Mouse (Mus musculus) limb, embryonic 10.5 days (tissue): ENCODE measurements around the gene Rfx4. TPM values are rescaled to one million over a fixed set of nuclear protein-coding genes. Genes with fewer than 3 reads are reported as not detected.

Source experiments
- DNase-seq: peaks from one replicate; pipeline ENCODE4 v3.0.0-alpha.2; 2017; ENCODE audit warnings: low spot score
- H3K27ac ChIP-seq: fragments of 300-500 bp; sonication (generic); 2 replicates; pipeline ENCODE4 v1.5.1; 2016; ENCODE audit warnings: mild to moderate bottlenecking
- H3K27me3 ChIP-seq: fragments of 300-500 bp; sonication (generic); 2 replicates; pipeline ENCODE4 v1.6.1; 2016; ENCODE audit warnings: low read depth, mild to moderate bottlenecking; ENCODE audit not compliant: poor library complexity, severe bottlenecking
- H3K36me3 ChIP-seq: fragments of 300-500 bp; sonication (generic); 2 replicates; pipeline ENCODE4 v1.6.1; 2016; ENCODE audit warnings: mild to moderate bottlenecking, moderate library complexity
- H3K4me1 ChIP-seq: fragments of 300-500 bp; sonication (generic); 2 replicates; pipeline ENCODE4 v1.6.1; 2016
- H3K4me3 ChIP-seq: fragments of 300-500 bp; sonication (generic); 2 replicates; pipeline ENCODE4 v1.5.1; 2016; ENCODE audit warnings: mild to moderate bottlenecking, moderate library complexity
- H3K9me3 ChIP-seq: fragments of 300-500 bp; sonication (generic); replicated peaks from 2 replicates; pipeline ENCODE4 v1.6.1; 2016; ENCODE audit warnings: mild to moderate bottlenecking
- WGBS: fragments of 180-500 bp; shearing (Covaris S2); methylation state at CpG from one replicate; pipeline ENCODE4 v1.1.7; 2016; 5-methylcytosine and 5-hydroxymethylcytosine counted together
- polyA plus RNA-seq: library from polyadenylated mRNA; unstranded; fragments of >200 nt; fragmentation: Nextera tagmentation; extraction: Ambion mirVana; gene quantifications from 2 replicates; pipeline ENCODE4 v1.2.1, GENCODE M21; 2016

Rfx4 gene
- polyA plus RNA-seq, 1 experiment from 2014 or later, result not detected

DNA sequence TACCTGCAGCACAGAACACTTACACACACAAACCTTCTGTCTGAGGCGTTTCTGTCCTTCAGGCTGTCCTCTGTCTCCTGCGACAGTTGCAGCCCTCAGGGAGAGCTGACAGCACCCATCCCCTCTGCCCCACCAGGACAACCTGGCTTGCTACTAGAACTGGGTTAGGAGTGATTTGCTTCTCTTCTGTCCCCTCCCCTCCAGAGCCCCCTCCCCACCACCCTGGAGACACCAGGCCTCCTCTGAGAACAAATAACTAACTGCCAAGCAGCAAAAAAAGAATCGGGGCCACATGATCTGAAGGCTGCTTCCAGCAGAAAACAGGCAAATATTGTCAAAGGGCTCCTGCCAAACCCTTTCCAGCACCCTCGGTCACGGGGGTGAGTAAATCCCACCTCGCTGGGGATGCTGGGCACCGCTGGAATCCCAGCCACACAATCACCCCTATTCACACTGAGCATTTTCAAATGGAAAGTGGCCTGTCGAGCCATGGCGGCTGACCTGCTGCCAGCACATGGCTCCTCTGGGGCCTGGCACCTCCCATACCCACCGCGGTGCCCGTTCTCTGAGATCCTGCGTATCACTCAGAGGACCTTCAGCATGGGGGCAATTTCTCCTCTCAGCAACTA, 47.5 kb downstream of the Rfx4 start:
- Histone ChIP-seq H3K27me3 (no peaks in the 10 kb centered on the region), H3K9me3 (no peaks in the 10 kb centered on the region), H3K4me3 (no peak overlapping the region), H3K36me3 (no peaks in the 10 kb centered on the region), H3K4me1 (0 out of 2 replicates have a peak, but pooled peaks cover 4% of the 10 kb centered on the region), H3K27ac (no peak overlapping the region)
- 82% methylated on average over 13 of the region's 13 CpGs for WGBS
- DNase-seq, result no peak

DNA sequence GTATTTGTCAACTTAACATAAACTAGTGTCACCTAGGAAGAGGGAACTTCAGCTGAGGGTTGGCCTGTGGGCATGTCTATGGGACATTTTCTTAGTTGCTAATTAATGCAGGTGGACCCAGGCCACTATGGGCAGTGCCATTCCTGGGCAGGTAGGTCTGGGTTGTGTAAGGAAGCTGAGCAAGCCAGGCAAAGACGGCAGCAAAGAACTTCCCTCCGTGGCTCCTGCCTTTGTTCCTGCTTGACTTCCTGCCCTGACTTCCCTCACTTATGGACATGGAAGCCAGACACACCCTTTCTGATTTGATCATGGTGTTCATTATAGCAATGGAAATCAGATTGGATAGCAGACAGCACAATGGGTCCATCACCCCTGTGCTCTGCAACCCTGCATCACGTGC, 49.7 kb downstream of the Rfx4 start:
- Histone ChIP-seq H3K27me3 (no peaks in the 10 kb centered on the region), H3K27ac (no peak overlapping the region), H3K4me3 (no peak overlapping the region), H3K9me3 (no peaks in the 10 kb centered on the region), H3K4me1 (0 out of 2 replicates have a peak, but pooled peaks cover 4% of the 10 kb centered on the region), H3K36me3 (no peaks in the 10 kb centered on the region)
- WGBS, result 83% methylated on average over 3 of the region's 3 CpGs
- no peak for DNase-seq

DNA sequence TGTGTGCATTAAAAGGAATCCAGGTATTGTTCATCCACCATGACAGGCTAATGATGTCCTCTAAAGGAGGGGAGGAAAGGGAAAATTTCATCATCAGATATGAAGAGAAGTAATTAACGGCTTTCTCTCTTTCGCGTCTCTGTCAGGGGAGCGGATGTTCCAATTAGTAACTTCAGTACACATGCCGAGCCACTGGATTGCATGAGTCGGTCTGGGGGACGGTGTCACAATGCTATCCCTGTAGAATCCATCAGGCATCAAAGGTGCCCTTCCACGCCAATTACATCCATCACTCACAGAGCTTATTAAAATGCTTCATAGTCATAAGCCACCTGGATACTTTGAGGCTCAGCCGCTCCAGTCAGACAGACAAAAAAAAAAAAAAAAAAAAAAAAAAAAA, 51.3 kb downstream of the Rfx4 start:
- 0 out of 2 replicates have a peak, but pooled peaks cover 4% of the 10 kb centered on the region for H3K4me1 ChIP-seq
- 92% methylated on average over 9 of the region's 9 CpGs for WGBS
- DNase-seq, result no peak
- no peak overlapping the region for H3K4me3 ChIP-seq
- H3K36me3 ChIP-seq, result no peaks in the 10 kb centered on the region
- H3K27me3 ChIP-seq, result no peaks in the 10 kb centered on the region
- no peaks in the 10 kb centered on the region for H3K9me3 ChIP-seq
- H3K27ac ChIP-seq, result no peak overlapping the region

DNA sequence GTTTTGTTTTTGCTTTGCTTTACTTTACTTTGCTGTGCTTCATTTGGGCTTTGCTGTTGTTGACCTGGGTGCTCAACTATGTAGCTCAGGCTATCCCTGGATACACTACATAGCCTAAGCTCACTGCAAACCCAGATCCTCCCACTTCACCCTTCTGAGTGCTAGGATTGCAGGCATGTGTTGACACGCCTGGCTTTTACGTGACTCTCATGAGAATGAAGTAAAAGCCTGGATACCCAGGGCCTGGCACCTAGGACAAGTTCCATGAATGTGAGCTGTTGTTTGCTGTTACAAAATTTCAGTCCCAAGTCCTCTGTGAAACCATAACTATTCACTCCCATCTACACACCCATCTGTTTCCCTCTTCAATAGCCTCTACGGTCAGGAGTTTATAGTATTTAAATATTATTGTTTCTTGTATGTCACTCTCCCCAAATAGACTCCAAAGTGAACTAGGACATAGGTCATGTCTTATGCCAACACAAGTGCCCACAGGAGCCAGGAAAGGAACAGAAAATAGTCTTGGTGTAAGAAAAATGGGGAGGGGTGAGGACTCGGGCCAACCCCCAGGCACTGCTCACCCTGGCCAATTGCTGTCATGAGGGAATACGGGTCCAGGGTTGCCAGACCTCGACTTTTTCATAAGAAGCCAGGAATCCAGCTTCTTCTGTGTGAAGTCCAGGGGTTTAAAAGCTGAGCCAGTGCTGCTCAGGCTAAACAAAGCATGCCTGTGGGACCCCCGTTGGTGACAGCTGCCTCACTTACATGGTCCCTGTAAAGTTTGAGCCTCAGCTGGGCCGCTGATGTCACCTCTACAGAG, 54.4 kb downstream of the Rfx4 start:
- no peaks in the 10 kb centered on the region for H3K9me3 ChIP-seq
- H3K4me1 ChIP-seq, result no peaks in the 10 kb centered on the region
- DNase-seq, result no peak
- 87% methylated on average over 8 of the region's 8 CpGs for WGBS
- no peak overlapping the region for H3K4me3 ChIP-seq
- no peak overlapping the region for H3K27ac ChIP-seq
- no peaks in the 10 kb centered on the region for H3K27me3 ChIP-seq
- no peaks in the 10 kb centered on the region for H3K36me3 ChIP-seq

DNA sequence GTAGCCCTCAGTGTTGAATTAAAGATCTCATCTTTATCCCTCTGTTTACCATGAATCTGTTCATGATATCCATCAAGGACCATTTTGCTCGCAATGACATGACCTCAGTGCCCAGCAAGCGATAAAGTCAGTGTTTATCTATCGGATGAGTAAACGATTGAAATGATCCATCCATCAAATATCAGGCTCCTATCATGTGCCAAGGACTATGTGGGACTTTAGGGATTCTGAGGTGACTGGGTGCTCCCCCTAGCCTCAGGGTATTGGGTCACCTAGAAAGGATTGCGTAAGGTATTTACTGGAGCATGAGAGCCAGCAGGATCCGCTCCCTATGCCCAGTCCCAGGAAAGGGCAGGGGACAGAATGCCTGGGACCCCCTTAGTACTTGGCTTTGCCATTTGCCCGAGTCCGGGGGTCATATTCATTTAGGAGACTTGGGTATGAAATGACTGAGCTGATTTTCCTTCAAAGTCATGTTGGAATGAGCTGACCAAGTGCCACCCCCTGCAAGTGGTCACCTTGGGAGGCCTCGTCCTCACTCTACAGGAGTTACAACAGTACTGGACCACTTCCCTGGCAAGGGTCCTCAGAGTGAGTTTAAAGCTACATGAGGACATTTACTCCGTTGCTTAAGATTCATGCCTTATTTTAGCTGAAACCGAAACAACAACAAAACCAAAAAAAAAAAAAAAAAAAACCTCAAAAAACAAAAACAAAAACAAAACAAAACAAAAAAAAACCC, 55.5 kb downstream of the Rfx4 start:
- no peaks in the 10 kb centered on the region for H3K9me3 ChIP-seq
- no peak for DNase-seq
- no peak overlapping the region for H3K4me3 ChIP-seq
- H3K27me3 ChIP-seq, result no peaks in the 10 kb centered on the region
- no peak overlapping the region for H3K27ac ChIP-seq
- H3K36me3 ChIP-seq, result no peaks in the 10 kb centered on the region
- H3K4me1 ChIP-seq, result no peaks in the 10 kb centered on the region
- WGBS, result 91% methylated on average over 11 of the region's 11 CpGs

DNA sequence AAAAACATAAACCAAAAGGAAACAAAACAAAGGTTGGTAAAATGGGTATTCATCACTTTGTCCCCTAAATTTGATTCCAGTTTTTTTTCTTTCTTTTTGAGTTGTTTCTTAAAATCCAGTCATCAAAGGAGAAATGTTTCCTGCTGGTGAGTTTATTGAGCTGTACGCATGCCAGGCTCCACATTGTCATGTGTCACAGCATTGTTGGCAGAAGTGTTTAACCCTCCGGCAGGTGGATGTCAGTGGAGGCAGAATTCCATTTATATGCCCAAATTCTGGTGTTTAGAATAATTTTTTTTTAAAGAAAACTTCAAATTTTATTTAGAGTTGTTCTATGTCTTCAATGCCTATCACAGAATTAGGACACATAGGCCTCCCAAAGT, 56.0 kb downstream of the Rfx4 start:
- no peak overlapping the region for H3K27ac ChIP-seq
- no peak for DNase-seq
- no peaks in the 10 kb centered on the region for H3K4me1 ChIP-seq
- 86% methylated on average over 2 of the region's 2 CpGs for WGBS
- H3K36me3 ChIP-seq, result no peaks in the 10 kb centered on the region
- no peaks in the 10 kb centered on the region for H3K9me3 ChIP-seq
- no peak overlapping the region for H3K4me3 ChIP-seq
- no peaks in the 10 kb centered on the region for H3K27me3 ChIP-seq

DNA sequence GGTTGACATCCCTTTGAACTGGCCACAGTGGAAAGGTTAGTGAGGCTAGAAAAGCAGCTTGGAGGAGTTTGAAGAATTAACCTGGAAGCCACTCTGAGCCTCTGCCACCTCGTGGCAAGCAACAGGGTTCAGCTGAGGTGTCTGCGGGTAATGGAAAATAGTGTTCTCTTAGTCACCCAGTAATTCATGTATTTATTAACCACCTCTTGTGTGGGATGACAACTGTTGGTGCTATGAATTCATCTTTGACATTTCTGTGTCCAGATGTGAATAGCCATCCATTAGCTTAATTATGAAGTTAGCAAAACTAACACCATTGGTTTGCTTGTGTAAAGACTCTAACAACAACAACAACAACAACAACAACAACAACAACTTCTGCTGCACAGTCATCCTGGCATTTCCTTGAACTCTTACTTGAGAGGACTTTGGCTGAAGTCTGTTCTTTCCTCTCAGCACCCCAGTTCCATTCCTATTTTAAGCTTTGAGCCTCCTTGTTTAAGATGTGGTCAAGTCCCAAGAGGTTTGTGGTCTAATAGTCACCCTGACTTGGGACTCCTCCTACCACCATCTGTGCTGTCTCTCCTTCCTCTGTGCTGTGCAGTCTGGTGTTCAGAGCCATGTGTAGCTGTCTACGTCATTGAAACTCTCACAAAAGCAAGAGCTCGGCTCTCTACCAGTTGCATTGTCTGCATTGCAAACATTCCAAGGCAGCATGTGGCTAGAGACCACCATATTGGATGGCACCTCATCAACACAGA, 60.0 kb downstream of the Rfx4 start:
- Histone ChIP-seq H3K27ac (no peak overlapping the region), H3K36me3 (no peaks in the 10 kb centered on the region), H3K4me1 (peaks cover 7% of the 10 kb centered on the region; the same call in 1 of the 2 replicates), H3K27me3 (no peaks in the 10 kb centered on the region), H3K9me3 (no peaks in the 10 kb centered on the region), H3K4me3 (no peak overlapping the region)
- DNase-seq, result no peak
- 80% methylated on average over 4 of the region's 4 CpGs for WGBS

DNA sequence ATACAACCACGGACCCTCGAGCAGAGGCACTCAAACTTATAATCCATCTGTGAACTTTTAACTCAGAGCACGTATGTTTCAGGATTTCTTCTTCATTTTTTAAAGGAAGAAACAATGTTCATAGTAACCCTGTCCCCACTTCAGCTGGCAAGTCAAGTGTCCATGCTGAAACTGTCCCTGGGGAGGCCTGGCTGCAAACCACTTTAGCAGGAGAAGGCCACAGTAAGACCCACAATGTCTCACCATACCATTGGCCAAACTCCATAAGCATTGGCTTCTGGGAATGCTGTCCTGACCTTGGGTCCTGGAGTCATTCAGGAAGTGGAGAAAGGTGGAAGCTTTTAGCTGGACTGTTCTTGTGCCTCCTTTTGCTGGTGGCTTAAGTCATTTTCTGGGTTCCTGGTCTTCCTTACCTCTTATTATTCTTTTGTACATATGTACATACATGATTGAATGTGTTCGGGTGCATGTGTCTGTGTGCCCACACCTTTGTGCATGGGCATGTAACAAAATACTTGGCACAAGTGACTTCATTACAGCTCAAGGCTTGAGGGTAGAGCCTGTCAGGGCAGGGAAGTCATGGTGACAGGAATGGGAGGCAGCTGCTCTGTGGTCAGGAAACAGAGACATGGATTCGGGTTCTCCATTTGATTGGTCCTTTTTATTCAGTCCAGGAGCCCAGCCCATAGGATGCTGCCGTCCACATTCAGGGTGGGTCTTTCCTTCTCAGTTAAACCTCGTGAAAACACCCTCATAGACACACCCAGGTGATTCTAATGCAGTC, 61.4 kb downstream of the Rfx4 start:
- Histone ChIP-seq H3K4me1 (peaks cover 7% of the 10 kb centered on the region; the same call in 1 of the 2 replicates), H3K4me3 (no peak overlapping the region), H3K9me3 (no peaks in the 10 kb centered on the region), H3K27me3 (no peaks in the 10 kb centered on the region), H3K36me3 (no peaks in the 10 kb centered on the region), H3K27ac (no peak overlapping the region)
- WGBS, result 87% methylated on average over 7 of the region's 7 CpGs
- DNase-seq, result no peak

DNA sequence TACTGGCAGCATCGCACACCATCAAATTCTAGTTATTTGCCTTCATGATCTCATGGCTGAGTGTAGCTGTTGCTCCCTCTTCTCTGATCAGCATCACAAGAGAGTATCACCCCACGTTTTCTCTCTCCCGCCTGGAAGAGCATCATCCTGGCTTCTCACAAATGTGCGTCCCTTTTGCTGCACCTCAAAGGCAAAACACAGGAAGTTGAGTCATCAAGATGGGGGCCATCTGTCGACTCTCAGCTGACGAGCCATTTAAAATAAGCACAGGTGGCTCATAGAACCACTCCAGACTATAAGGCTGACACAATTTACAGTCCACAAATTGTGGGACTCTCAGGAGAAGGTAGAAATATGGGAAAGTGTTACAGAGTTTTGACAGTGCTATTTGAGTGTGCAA, 63.8 kb downstream of the Rfx4 start:
- no peaks in the 10 kb centered on the region for H3K27me3 ChIP-seq

DNA sequence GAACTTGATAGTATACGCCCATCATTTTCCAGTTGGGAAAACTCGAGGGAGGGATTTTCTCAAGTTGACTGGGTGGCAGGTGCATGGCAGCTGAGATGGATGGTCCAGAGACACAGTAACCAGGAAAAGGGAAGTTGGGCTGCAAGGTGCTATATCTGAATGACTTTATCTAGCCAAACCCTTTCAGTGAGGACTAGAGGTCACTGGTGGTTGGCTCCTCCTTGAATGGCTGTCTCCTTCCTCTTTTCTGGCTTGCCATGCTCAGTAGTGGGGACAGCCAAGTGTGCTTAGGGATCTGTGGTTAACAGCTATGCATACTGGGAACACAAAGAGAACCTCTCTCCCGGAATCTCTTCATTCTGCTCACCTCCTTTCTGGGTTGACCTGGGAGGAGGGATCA, 64.4 kb downstream of the Rfx4 start:
- WGBS, result 84% methylated on average over 3 of the region's 3 CpGs

More for the DNA sequence above, 63.8 kb downstream of the Rfx4 start:
- no peak for DNase-seq
- H3K4me1 ChIP-seq, result peaks cover 19% of the 10 kb centered on the region
- H3K9me3 ChIP-seq, result no peaks in the 10 kb centered on the region
- H3K27ac ChIP-seq, result no peak overlapping the region
- H3K4me3 ChIP-seq, result no peak overlapping the region
- WGBS, result 64% methylated on average over 6 of the region's 6 CpGs
- H3K36me3 ChIP-seq, result no peaks in the 10 kb centered on the region

DNA sequence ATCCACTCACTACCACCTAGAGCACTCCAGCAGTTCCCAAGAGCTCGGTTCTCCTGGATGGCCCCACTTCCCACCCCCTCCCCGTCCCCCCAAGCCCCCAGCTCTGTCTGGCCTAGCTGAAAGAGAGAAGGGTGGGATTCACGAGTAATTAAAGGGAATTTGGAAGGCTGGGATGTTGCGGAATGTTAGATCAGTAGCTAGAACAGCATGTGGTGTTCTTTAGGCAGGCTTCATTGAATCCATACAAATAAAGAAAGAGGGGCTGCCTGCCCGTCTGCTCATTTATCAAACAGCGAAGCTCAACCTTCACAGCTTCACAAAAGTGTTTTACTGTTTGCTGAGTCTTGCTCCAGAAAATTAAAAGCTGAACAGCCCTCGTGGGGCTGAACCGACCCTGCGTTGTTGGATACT, 66.9 kb downstream of the Rfx4 start:
- H3K9me3 ChIP-seq, result no peaks in the 10 kb centered on the region
- WGBS, result 54% methylated on average over 9 of the region's 9 CpGs
- no peaks in the 10 kb centered on the region for H3K36me3 ChIP-seq
- H3K27ac ChIP-seq, result no peak overlapping the region
- no peak overlapping the region for H3K4me3 ChIP-seq
- H3K4me1 ChIP-seq, result peaks cover 28% of the 10 kb centered on the region
- H3K27me3 ChIP-seq, result no peaks in the 10 kb centered on the region
- no peak for DNase-seq

More for the DNA sequence above, 64.4 kb downstream of the Rfx4 start:
- H3K27me3 ChIP-seq, result no peaks in the 10 kb centered on the region
- H3K4me3 ChIP-seq, result no peak overlapping the region
- H3K36me3 ChIP-seq, result no peaks in the 10 kb centered on the region
- no peak overlapping the region for H3K27ac ChIP-seq
- no peak for DNase-seq
- no peaks in the 10 kb centered on the region for H3K9me3 ChIP-seq
- peaks cover 19% of the 10 kb centered on the region for H3K4me1 ChIP-seq

DNA sequence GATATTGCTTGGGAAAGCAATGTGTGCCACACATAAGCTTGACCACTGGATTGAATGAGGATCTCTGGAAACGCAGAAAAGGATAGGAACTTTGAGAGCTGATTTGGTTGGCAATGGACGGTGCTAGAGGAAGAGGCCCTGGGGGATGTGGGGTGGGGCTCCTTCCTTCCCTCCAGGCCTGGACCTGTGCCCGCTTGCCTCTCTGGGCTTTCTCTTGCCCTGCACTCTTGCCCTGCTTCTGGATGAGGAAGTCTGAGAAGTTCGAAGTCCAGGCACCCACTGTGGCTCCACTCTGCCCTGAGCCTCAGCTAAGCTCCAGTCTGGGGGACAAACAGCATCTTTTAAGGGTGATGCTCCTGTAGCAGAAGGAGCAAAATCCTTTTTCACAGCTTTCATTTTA, 67.8 kb downstream of the Rfx4 start:
- Histone ChIP-seq H3K36me3 (no peaks in the 10 kb centered on the region), H3K27me3 (no peaks in the 10 kb centered on the region), H3K9me3 (no peaks in the 10 kb centered on the region), H3K4me1 (peaks cover 28% of the 10 kb centered on the region), H3K27ac (0 out of 2 replicates have a peak overlapping the region, but pooled peaks have one; percentile 44), H3K4me3 (no peak overlapping the region)
- no peak for DNase-seq
- 67% methylated on average over 4 of the region's 4 CpGs for WGBS
